Mouse (Mus musculus): ENCODE results near the gene Gls2.

Gls2 gene

DNA sequence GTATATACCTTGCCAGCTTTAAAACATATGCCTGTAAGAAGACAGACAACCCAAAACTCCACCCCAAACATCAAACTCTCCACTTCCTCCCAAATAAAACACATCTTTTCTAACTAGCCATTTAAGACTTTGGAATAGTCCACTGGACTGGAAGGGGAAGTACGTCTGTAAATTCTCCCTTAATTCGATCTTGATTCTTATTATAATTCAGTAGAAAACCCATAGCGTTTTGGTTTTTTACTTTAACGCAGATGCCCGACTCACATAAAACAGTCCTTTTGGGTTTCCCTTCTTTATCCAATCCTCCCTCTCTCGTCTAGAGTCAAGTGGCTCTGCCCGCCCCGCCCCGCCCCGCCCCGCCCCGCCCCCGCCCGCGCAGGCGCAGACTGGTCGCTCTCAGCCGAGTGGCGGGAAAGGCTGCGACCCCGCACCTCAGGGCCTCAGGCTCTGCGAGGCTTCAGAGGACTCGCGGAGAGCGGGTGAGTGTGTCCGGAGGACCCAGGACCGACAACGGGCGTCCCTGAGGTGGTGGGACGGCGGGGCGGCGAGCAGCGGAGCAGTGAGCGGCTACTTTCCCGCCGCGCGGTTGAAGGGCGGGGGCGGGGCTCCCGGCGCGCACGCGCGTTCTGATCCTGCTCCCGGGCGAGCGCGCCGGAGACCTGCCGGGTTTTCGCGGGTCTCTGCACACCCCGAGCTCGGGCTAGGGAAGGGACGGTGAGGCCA is 37.6 kb downstream of the Gls2 start, which contains the start of gene Timeless:
Timeless (plus strand) TSS at position 369 of the 723 bp plus-strand sequence.
- in situ Hi-C loops (cut with MseI, MboI): no loop called here

DNA sequence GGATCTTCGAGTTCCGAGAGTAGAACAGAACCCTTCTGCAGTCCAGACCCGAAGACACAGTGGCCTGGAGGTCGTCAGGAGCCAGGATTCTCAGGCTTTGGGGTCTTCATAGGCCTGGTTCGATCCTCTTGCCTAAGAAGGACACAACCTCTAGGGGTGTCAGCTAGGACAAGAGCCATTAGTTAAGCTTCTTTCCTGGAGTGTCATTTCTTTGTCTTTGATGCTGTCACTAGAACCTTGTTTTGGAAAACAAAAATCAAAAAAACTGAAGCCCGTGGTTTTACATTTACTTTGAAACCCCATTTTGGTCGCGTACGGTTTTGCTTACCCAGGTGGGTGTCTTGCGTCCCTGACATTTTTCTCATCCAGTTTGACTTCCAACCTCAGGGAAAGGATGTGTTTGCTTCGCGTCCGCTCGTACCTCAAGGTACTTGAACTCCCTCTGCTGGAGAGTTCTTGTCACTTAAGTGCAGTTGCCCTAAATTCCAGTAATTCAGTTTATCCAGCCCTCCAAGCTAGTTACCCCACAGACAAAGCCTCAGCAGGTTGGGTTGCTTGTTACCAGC is 38.2 kb downstream of the Gls2 start:
- in situ Hi-C loops (cut with MseI, MboI): no loop called here

DNA sequence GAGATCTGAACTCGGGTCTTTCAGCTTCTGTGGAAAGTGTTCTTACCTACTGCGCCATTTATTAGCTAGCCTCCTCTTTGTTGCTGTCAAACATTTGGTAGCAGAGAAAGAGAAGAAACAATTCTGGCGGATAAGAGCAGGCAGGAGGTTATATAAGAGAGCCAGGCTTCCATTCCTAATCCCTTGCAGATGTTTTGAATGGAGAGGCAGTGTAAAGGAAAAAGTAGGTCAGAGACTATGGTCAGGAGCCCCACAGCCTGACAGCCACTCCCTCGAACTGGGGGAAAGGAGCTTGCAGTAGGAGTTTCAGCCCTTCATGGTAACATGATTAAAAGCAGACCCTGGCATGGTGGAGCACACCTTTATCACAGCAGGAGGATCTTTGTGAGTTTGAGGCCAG is 42.1 kb downstream of the Gls2 start:
- in situ Hi-C loops (cut with MseI, MboI): no loop called here

DNA sequence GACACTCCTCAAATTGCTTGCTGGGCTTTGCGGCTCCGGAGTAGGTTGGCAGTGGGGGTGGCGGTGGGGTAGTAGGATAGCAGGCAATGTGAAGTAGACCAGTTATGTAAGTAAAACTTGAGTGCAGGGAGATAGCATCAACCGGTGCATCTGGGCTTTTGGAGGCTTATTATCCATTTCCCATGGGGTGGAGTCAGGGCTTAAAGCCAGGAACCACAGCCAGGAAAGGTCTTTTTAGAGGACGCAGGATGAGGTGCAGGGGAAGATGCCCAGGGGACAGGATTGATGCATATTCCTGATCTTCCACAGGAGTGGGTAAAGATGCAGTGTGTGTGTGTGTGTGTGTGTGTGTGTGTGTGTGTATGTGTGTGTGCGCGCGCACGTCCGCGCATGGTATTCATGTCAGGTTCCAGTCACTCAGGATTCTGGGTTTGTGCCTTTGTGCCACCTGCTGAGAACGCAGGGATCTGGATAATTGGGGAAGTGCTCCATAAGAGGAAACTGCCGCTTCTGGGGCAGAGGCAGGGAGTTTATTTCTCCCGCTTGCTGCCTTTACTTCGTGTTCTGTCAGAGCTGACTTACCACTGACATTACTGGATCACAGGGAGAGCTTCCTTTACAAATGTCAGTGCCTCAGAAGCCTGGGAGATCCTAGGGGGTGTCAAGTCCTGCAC is 43.7 kb downstream of the Gls2 start:
- in situ Hi-C loops (cut with MseI, MboI): no loop called here

DNA sequence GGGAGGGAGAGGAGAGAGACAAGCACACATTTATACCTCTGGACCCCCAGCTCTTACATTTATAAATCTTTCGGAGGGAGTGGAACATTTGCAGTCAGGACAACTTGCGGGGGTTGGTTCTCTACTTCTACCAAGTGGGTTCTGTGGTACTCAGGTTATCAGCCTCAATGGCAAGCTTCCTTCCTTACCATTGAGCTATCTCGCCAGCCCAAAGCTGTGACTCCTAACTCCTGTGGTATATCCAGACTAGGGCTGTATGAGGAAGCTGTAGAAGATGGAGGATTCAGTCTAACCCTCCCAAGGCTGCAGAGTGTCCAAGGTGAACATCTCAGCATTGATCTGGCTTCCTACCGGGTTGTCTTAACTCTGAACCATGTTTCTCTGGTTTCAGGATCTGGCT is 44.9 kb downstream of the Gls2 start:
- in situ Hi-C loops (cut with MseI, MboI): no loop called here

DNA sequence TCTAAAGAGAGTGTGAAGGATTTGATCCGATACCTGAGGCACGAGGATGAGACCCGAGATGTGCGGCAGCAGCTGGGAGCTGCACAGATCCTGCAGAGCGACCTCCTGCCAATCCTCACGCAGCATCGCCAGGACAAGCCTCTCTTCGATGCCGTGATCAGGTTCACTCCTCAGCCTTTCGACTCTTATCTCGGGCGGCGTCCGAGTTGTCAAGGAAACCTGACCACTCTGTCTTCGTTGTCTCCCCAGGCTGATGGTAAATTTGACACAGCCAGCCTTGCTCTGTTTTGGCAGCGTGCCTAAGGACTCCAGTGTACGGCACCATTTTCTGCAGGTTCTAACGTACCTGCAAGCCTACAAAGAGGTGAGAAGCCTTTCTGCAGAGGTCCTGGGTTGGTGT is 45.9 kb downstream of the Gls2 start:
- in situ Hi-C loops (cut with MseI, MboI): no loop called here

DNA sequence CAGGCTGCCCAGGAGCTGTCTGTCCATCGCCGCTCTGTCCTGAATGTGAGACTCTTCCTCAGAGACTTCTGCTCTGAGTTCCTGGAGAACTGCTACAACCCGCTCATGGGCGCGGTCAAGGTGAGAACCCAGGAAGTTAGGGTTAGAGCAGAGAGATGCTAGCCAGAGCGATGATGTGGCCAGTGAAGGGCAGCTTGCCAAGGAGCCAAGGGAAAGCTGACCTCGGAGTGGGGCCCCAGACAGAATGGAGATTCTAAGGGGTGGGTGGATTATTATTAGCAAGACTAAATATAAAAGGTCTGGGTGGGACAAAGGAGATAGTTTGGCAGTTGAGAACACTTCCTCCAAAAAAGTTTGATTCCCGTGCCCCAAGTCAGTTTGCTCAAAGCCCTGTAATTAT is 49.0 kb downstream of the Gls2 start:
- in situ Hi-C loops (cut with MseI, MboI): no loop called here

DNA sequence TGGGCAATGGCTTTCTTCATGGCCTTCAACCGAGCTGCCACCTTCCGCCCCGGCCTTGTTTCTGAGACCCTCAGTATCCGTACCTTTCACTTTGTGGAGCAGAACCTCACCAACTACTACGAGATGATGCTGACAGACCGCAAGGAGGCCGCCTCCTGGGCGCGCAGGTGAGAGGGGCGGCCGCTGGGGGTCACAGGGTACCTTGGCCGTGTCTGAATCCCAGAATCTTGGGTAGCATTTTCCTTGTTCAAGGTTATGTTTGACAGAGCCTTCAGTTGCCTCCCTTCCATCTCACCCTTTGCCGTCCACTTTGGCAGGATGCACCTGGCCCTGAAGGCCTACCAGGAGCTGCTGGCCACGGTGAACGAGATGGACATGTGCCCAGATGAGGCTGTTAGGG is 49.9 kb downstream of the Gls2 start:
- in situ Hi-C loops (cut with MseI, MboI): no loop called here

DNA sequence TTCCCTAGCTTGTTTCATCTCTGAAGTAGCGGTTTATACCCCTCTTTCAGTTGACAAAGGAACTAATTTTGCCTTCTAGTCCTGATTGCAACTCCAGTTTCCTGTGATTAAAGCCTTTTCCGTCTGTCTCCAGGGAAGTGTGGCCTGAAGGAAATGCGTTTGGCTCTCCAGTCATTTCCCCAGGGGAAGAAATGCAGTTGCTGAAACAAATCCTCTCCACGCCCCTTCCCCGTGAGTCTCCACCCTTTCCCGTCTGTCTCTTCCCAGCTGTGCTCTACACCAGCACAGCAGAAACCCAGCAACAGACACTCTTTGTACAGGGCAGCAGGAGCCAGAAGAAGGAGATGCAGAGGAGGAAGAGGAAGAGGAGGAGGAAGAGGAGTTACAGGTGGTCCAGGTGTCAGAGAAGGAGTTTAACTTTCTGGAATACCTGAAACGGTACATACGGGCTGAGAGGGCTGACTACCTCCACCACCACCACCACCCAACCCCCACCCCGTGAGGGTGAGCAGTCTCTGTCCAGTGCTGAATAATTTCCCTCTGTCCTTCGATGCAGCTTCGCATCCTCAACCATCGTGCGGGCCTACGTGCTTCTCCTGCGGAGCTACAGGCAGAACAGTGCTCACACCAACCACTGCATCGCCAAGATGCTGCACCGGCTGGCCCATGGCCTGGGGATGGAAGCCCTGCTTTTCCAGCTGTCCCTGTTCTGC is 52.9 kb downstream of the Gls2 start:
- in situ Hi-C loops (cut with MseI, MboI): no loop called here

DNA sequence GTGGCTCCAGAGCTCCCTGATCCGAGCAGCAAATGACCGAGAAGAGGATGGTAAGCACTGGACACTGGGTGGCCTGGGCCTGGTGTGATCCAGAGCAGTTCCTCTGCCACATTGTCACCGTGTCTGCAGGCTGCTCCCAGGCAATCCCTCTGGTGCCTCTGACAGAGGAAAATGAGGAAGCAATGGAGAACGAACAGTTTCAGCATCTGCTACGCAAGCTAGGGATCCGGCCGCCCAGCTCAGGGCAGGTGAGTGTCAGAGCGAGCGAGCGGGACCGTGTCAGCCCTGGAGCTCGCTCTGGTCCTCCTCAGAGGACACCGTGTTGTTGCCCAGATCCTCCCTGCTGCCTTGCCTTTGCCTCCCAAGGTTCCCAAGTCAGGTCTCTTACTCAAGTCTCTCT is 56.3 kb downstream of the Gls2 start:
- in situ Hi-C loops (cut with MseI, MboI): no loop called here

DNA sequence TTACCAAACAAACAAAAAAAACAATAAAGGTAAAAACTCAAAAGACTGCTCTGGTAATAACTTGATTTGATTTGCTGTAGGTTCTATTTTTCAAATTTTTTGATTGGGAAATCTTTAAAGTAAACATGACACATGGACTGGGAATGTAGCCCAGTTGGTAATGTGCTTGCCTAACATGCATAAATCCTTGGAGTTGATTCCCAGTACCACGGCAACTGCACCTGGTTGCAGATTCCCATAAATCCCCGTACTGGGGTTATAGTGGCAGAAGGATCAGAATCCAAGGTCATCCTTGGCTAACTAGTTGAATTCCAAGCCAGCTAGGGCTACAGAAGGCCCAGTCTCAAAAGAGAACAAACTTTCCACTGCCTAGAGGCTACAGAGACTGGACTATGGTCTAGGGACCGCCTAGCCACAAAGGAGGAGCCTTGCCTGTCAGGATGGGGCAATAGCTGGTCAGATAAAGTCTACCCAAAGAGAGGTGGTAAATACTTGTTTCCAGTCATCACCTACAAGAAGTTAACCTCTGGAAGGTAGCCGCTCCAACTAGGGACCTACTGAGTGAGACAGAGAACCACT is 59.5 kb downstream of the Gls2 start, which contains the start of gene Apon:
Apon (plus strand) TSS at position 420 of the 579 bp plus-strand sequence.
- in situ Hi-C loops (cut with MseI, MboI): no loop called here

DNA sequence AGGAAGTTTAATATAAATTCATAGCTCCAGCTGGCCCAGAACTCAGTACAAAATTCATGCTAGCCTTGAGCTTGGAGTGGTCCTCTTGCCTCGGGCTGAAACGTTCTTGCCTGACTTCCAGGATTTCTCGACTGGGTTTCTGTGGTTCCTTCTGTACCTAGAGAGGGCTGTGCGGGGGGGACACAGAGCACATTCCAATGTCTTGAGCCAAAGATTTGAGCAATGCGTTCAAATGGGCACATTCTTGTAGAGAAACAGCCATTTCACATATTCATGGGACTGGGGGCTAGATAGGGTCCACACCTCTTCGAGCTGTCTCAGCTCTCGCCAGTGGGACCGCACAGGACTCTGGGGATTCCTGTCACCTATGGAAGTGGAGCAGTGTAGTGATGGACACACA is 61.7 kb downstream of the Gls2 start:
- in situ Hi-C loops (cut with MseI, MboI): no loop called here

DNA sequence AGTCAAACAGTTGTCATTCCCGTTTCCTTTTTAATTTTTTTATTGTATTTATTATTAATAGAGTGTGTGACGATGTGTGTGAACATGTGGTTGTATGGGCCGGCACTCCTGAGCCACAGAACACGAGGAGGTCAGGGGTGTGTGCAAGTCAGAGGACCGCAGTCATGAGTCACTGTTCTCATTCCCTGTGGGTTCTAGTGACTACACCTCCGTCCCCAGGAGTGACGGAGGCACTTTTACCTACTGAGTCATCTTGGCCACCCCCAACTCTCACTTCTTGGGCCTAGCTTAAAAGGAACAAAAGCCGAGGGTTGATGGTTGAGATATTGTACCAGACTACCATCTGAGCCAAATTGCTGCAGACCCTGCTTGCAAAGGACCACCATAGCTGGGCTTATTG is 62.1 kb downstream of the Gls2 start:
- in situ Hi-C loops (cut with MseI, MboI): no loop called here

DNA sequence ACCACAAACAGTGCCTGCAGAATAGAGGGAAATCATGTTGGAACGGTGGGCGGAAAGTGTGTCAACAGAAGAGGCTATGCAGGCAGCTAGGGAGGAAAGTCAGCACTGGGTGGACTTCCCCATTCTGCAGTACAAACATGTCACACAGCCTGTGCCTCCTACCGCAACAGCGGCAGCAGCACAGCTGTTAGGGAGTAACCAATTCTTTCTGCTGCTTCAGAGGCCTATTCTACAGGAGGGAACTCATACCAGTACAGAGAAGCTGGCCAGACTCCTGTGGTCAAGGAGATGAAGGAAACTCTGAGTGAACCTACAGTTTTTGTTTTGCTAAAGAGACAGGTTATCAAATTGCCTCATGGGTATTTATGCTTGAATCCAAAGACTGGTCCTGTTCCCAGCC is 64.7 kb downstream of the Gls2 start:
- in situ Hi-C loops (cut with MseI, MboI): no loop called here

Data from mouse trophoblast stem cell (cell line).